Mouse (Mus musculus) MEL (cell line): ENCODE data around the gene Clk2.

ENCODE experiments used
- CHD2 ChIP-seq: IDR thresholded peaks from 2 replicates; pipeline ENCODE4 v1.6.1; 2011; ENCODE audit warnings: low read length, improper control_type of control experiment
- CTCF ChIP-seq, 3 experiments: IDR thresholded peaks in 2 of 3; conservative IDR thresholded peaks in 1 of 3; 2 replicates each; pipeline ENCODE4 v1.5.1; 2011 to 2012; ENCODE audit warnings: low read length in 3 of 3, low read depth in 2 of 3, mild to moderate bottlenecking in 2 of 3, improper control_type of control experiment in 1 of 3, inconsistent platforms in 1 of 3, mixed read lengths in 1 of 3, moderate library complexity in 1 of 3; ENCODE audit not compliant: control insufficient read depth in 1 of 3, insufficient read depth in 1 of 3, poor library complexity in 1 of 3, severe bottlenecking in 1 of 3
- EP300 ChIP-seq, 2 experiments: IDR thresholded peaks; 2 replicates each; pipeline ENCODE4 v1.6.1; 2011; ENCODE audit warnings: improper control_type of control experiment in 2 of 2, low read length in 2 of 2, low read depth in 1 of 2, mild to moderate bottlenecking in 1 of 2
- GATA1 ChIP-seq: IDR thresholded peaks from 2 replicates; pipeline ENCODE4 v1.6.1; 2011; ENCODE audit warnings: low read depth, low read length, improper control_type of control experiment
- JUND ChIP-seq: IDR thresholded peaks from 2 replicates; pipeline ENCODE4 v1.6.1; 2011; ENCODE audit warnings: low read depth, mild to moderate bottlenecking, improper control_type of control experiment, low read length
- MAX ChIP-seq: IDR thresholded peaks from 2 replicates; pipeline ENCODE4 v1.6.1; 2011; ENCODE audit warnings: low read length, improper control_type of control experiment
- MAZ ChIP-seq: IDR thresholded peaks from 2 replicates; pipeline ENCODE4 v1.6.1; 2012; ENCODE audit warnings: low read depth, mild to moderate bottlenecking, inconsistent platforms, low read length, improper control_type of control experiment
- NRF1 ChIP-seq: IDR thresholded peaks from 2 replicates; pipeline ENCODE4 v1.6.1; 2014; ENCODE audit warnings: low read depth, mild to moderate bottlenecking, inconsistent platforms, low read length, improper control_type of control experiment, moderate library complexity; ENCODE audit not compliant: poor library complexity, insufficient read depth, severe bottlenecking
- POLR2A ChIP-seq, 2 experiments: IDR thresholded peaks; 2 replicates each; pipeline ENCODE4 v1.6.1; 2011 to 2012; ENCODE audit warnings: low read length in 2 of 2, mild to moderate bottlenecking in 2 of 2, control low read depth in 1 of 2, improper control_type of control experiment in 1 of 2, low read depth in 1 of 2, moderate library complexity in 1 of 2; ENCODE audit not compliant: control insufficient read depth in 1 of 2, insufficient read depth in 1 of 2, poor library complexity in 1 of 2
- RAD21 ChIP-seq: IDR thresholded peaks from 2 replicates; pipeline ENCODE4 v1.6.1; 2011; ENCODE audit warnings: mild to moderate bottlenecking, low read depth, low read length, improper control_type of control experiment
- TBP ChIP-seq: IDR thresholded peaks from 2 replicates; pipeline ENCODE4 v1.8.0; 2011; ENCODE audit warnings: low read depth, low read length, improper control_type of control experiment
- TCF12 ChIP-seq: IDR thresholded peaks from 2 replicates; pipeline ENCODE4 v1.6.1; 2014; ENCODE audit warnings: low read depth, mild to moderate bottlenecking, inconsistent platforms, low read length, improper control_type of control experiment, moderate library complexity
- USF1 ChIP-seq: IDR thresholded peaks from 2 replicates; pipeline ENCODE4 v1.6.1; 2014; ENCODE audit warnings: low read depth, mild to moderate bottlenecking, inconsistent platforms, low read length, improper control_type of control experiment, moderate library complexity
- ZC3H11A ChIP-seq: IDR thresholded peaks from 2 replicates; pipeline ENCODE4 v1.6.1; 2012; ENCODE audit warnings: low read depth, mild to moderate bottlenecking, inconsistent platforms, low read length, improper control_type of control experiment

DNA sequence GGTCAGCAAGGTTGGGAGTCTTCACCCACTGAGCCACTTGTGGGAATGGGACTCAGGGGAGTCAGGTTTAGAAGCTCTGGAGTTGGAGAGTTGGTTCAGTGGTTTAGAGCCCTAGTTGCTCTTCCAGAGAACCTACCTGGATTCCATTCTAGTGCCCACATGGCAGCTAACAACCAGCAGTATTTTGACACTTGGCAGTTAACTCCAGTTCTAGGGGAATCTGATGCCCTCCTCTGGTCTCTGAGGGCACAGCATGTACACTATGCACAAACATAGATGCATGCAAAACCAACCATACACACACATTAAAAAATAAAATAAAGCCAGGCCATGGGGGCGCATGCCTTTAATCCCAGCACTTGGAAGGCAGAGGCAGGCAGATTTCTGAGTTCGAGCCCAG is 29.3 kb downstream of the Clk2 start:
- peak; percentile 84 for TF ChIP-seq RAD21
- no peak for TF ChIP-seq POLR2A (IDR thresholded peaks at IDR 0.05; ENCODE audit: control insufficient read depth in 1 of 2, insufficient read depth in 1 of 2, low read depth in 1 of 2, low read length in 2 of 2, poor library complexity in 1 of 2)
- TF ChIP-seq USF1 = no peak
- peak; percentile 75 for TF ChIP-seq ZC3H11A
- TF ChIP-seq CTCF (IDR thresholded peaks at IDR 0.05 in 2 of 3, conservative IDR thresholded peaks at IDR 0.05 in 1 of 3; ENCODE audit: control insufficient read depth in 1 of 3, insufficient read depth in 1 of 3, low read depth in 2 of 3, low read length in 3 of 3, poor library complexity in 1 of 3, severe bottlenecking in 1 of 3) = peak; percentile 50 to 87 (median 68)
- TF ChIP-seq MAX = peak; percentile 76
- no peak for TF ChIP-seq TCF12
- TF ChIP-seq MAZ = no peak
- TF ChIP-seq GATA1 = no peak
- TF ChIP-seq CHD2 = no peak
- TF ChIP-seq JUND = no peak
- TF ChIP-seq NRF1 = no peak
- no peak for TF ChIP-seq EP300 (IDR thresholded peaks at IDR 0.05; ENCODE audit: low read depth in 1 of 2, low read length in 2 of 2)
- TF ChIP-seq TBP = no peak
